Mouse (Mus musculus): ENCODE data around the gene Gm14435. TPM values are rescaled to one million over a fixed set of nuclear protein-coding genes. Genes with fewer than 3 reads are reported as not detected.
"Not testable (repeated sequence)": the region's sequence is repeated elsewhere in the genome, so short reads cannot be mapped to it uniquely, and the experiment has no call there.

The Gm14435 gene
- 10 to 100 TPM in 1 of 2 experiments, 1 to 10 TPM in 1; 6.9 to 13.6 TPM for total RNA-seq (2021)
- 0.39 TPM in 1 of 2 replicates, not detected in the other for polyA plus RNA-seq (2012; rRNA removed)
- long read RNA-seq, partial matches to known transcripts: 0 of 2 reads
- long read RNA-seq, other reads (novel, unspliced or antisense): 1 of 2 reads

GRCm38 (mm10) chr2:176423294-176423693 is at the start of gene Gm14435:
Gm14435 (plus strand) TSS chr2:176423594.
- DNase-seq: not testable (repeated sequence)

Other genes starting within 250 kb of the Gm14435 start
- gene 2210418O10Rik, start 197.0 kb upstream of the Gm14435 start, total RNA-seq (2021): 1 to 10 TPM; 4.5 to 6.8 TPM
- 0.07 TPM in 2 replicates for gene 2210418O10Rik, start 197.0 kb upstream of the Gm14435 start, polyA plus RNA-seq (2012; rRNA removed)
- gene Gm11009, start 104.1 kb upstream of the Gm14435 start, total RNA-seq (2021): not detected
- not detected in 2 replicates for gene Gm11009, start 104.1 kb upstream of the Gm14435 start, polyA plus RNA-seq (2012; rRNA removed)
- gene Gm14434, start 63.2 kb downstream of the Gm14435 start, total RNA-seq (2021): not detected
- gene Gm14434, start 63.2 kb downstream of the Gm14435 start, polyA plus RNA-seq (2012; rRNA removed): 1.2 and 1.4 TPM in 2 replicates
- not detected for gene Zfp967, start 97.5 kb downstream of the Gm14435 start, total RNA-seq (2021)
- gene Zfp967, start 97.5 kb downstream of the Gm14435 start, polyA plus RNA-seq (2012; rRNA removed): not detected in 2 replicates
- gene Gm14308, start 212.8 kb downstream of the Gm14435 start, total RNA-seq (2021): 1 to 10 TPM; 4.6 to 5.5 TPM
- gene Gm14308, start 212.8 kb downstream of the Gm14435 start, polyA plus RNA-seq (2012; rRNA removed): 0.29 and 0.52 TPM in 2 replicates
- 10 to 100 TPM in 1 of 2 experiments, 1 to 10 TPM in 1; 10.0 to 13.3 TPM for gene Zfp973, start 246.9 kb downstream of the Gm14435 start, total RNA-seq (2021)
- gene Zfp973, start 246.9 kb downstream of the Gm14435 start, polyA plus RNA-seq (2012; rRNA removed): 0.30 and 0.64 TPM in 2 replicates

Data from adrenal gland, adult 2 months (tissue).